Mouse (Mus musculus) cerebellum, adult (tissue): ENCODE results near the gene Polr2b.

Experiments
- ATAC-seq: cut with Nextera tagmentation; 2 replicates; pipeline ENCODE4 v1.9.2; 2017; ENCODE audit warnings: mild to moderate bottlenecking, moderate library complexity, mixed read lengths; ENCODE audit not compliant: insufficient number of reproducible peaks, low FRiP score, low TSS enrichment

Polr2b gene

GRCm38 (mm10) chr5:77309924-77310772 is at the start of gene Polr2b, which contains the start of gene Noa1:
Gene Polr2b, plus strand, starts transcription at chr5:77310147.
Gene Noa1, minus strand, starts transcription at chr5:77310084.
- ATAC-seq: peak; percentile 93

- no peak for ATAC-seq
Measured at GRCm38 (mm10) chr5:77261137-77261536, 48.8 kb upstream of the Polr2b start.

DNA sequence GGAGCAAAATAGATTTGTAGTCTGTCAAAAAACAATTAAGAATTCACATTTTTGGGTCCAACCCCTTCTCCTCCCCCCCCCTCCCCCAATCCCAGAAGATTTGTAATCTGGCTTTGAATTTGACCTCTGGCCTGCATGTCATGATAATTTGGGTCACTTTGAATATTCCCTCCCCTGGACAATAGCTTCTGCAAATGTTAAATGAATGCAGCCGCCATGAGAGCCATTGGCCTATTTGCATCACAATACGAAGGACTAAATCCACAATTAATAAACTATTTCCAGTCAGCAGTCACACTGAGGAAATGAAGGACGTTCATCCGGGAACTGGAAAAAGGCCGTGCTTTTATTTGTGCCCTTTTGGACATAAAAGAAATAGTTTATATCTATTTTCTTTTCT is 47.8 kb upstream of the Polr2b start:
- ATAC-seq: no peak

GRCm38 (mm10) chr5:77265081-77265670 is 44.8 kb upstream of the Polr2b start, which contains the start of gene Rest:
Gene Rest, plus strand, starts transcription at chr5:77265491.
- ATAC-seq: peak; percentile 42; the same call in 1 of the 2 replicates

GRCm38 (mm10) chr5:77265671-77266065 is 44.3 kb upstream of the Polr2b start:
- peak; percentile 47; the same call in 1 of the 2 replicates for ATAC-seq

DNA sequence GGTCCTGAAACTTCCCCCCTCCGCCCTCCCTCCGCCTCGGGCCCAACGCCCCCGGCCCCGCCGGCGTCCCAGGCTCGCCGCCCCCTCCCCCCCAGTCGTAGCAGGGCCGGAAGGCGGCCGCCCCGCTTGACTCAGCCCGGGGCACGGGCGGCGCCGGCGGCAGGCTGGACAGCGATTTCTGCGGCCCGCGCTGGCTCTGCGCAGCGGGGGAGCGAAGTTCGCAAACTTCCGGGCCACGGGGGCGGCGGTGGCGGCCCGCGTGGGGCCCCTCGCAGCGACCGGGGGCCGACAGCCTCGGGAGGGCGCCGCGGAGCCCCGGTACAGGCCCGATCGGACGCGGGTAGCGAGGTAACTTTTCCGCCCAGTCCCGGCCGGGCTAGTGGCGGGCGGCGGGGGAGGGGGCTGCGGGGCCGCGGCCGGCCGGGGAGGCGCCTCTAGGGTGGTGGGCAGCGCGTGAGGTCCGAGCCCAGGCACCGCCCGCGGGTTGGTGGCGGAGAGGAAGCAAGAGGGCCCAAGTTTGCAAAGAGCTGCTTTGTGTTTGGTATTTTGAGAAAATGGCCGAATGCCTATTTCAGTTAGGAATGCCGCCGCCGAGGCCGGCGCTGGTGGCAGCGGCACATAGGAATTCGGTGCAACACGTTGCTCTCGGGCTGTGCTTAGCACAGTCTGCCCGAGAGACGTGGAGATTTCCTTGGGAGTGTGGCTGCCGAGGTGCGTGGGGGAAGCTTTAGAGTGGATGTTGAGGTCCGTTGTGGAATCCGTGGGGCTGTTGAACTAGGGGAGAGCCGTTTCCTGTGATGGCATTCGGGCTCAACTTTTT is 43.7 kb upstream of the Polr2b start:
- ATAC-seq: no peak

DNA sequence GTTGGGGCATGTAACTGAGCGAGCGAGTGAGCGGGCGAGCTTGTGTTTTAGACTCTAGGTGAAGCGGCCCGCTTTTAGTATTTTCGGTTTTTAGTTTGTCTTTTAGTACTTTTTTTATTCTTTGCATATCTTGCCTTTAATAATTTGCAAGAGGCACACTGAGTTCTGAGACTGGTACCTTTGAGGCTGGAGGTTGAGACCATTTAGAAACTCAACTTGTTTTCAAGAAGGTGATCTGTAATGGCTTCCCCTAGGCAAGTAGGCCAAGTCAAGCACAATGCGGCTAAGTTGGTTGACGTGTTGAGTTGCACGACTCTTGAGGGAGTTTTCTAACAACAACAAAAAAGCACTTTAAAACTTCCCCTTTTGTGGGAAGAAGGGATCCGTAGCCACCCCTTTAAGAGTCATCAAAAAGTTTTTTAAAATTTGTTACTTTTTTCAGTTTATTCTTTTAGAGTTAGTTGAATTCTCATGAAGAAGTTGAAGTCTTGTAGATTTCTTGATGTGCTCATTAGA is 43.0 kb upstream of the Polr2b start:
- no peak for ATAC-seq

GRCm38 (mm10) chr5:77267441-77267840 is 42.5 kb upstream of the Polr2b start:
- no peak for ATAC-seq

GRCm38 (mm10) chr5:77267957-77268624 is 41.9 kb upstream of the Polr2b start:
- no peak for ATAC-seq

DNA sequence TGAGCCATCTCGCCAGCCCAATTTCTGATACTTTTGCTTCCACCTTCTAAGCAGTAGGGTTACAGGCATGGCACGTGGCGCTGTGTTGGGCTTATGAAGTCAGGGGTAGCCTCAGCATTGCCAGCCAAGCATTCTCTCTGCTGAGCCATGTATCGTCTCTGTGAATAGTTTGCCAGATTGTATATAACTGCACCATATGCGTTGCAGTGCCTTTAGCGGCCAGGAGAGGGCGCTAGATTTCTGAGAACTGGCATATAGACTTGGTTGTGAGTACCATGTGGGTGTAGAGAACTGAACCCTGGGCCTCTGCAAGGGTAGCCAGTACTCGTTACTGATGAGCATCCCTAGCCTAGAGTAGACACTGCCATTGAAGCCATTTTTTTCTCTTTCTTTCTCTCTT is 40.5 kb upstream of the Polr2b start:
- ATAC-seq: no peak

GRCm38 (mm10) chr5:77273151-77273550 is 36.8 kb upstream of the Polr2b start:
- ATAC-seq: no peak

DNA sequence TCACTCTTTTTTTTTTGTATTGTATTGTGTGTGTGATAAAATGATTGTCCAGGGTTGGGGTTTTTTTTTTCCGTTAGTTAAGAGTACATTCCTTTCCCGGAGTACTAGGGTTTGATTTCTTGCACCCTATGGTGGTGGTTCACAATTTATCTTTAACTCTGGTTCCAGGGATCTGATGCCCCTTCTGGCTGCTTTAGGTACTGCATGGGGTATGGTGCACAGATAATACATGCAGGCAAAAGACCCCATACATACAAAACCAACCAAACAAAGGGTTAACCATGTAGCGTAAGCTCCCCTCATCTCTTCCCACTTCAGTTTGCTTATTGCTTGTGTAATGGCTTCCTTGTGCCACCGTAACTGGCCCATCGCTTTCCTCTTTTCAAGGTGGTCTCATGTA is 34.0 kb upstream of the Polr2b start:
- no peak for ATAC-seq

- ATAC-seq: no peak
Measured at GRCm38 (mm10) chr5:77277204-77277603, 32.7 kb upstream of the Polr2b start.

- ATAC-seq: peak; percentile 50
Measured at GRCm38 (mm10) chr5:77281518-77282174, 28.3 kb upstream of the Polr2b start.

- ATAC-seq: peak; percentile 88
Measured at GRCm38 (mm10) chr5:77282242-77282641, 27.7 kb upstream of the Polr2b start.

DNA sequence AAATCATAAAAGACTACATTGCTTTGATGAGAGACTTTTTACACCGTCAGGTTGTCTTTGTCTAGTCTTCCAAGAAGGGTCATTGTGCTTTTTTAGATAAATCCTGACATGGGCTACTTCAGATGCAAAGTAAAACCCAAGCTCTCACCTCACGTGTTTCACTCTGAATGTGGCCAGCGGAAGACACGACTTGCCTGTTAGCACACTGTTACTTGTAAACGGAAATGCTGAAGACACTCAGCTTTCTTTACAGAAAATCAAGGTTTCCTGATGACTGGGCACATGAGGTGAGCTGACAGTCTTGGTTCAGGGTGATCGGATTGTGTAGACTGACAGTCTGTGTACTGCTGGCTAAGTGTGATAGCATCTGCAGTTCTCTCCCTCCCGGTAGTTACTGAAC is 24.3 kb upstream of the Polr2b start:
- ATAC-seq: no peak

- ATAC-seq: no peak
Measured at GRCm38 (mm10) chr5:77286904-77287303, 23.0 kb upstream of the Polr2b start.

DNA sequence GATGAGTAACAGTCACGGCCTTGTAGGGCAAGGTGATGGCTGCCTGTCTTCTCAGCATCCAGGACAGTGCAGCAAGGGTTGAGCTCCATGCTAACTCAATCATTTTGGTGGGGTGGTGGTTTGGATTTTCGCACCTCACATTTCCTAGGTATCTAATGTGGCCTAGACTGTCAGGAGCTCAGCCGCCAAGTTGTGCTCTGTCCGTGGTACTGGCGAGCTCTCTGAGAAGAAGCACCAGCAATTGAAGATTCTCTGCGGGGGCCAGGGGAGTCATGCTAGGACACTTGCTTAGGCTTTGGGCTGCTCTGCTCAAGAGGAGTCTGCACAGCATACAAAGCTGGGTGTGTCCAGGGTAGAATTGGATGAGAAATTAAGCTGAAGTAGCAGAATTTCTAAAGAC is 22.0 kb upstream of the Polr2b start:
- no peak for ATAC-seq

DNA sequence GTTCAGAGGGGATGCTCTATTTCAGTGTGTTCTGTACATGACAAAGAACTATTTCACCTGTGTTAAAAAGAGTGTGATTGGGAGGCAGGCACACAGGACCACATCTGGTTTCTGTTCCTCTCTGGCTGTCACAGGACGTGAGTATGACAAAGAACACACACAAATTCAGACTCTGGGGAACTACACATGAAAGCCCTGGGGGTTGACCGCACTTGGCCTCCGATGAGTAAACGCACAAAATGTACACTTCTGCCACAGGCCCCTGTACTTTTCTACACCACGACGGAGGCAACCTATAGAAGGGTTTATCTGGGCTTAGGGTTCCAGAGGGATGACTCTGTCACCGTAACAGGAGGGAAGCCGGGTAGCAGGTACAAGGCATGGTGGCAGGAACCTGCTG is 20.3 kb upstream of the Polr2b start:
- ATAC-seq: no peak

DNA sequence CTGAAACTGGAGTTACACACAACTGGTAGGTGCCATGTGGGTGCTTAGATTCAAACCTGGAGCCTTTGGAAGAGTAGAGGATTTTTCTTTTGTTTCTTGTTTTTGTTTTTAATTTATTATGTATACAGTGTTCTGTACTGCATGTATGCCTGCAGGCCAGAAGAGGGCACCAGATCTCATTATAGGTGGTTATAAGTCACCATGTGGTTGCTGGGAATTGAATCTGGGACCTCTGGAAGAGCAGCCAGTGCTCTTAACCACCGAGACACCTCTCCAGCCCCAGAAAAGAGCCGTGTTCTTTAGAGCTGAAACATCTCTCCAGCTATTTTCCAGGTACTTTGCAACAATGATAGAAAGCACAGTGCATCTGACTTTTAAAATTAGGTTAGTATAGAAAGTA is 19.3 kb upstream of the Polr2b start:
- ATAC-seq: no peak
